In the genomic region with DNA sequence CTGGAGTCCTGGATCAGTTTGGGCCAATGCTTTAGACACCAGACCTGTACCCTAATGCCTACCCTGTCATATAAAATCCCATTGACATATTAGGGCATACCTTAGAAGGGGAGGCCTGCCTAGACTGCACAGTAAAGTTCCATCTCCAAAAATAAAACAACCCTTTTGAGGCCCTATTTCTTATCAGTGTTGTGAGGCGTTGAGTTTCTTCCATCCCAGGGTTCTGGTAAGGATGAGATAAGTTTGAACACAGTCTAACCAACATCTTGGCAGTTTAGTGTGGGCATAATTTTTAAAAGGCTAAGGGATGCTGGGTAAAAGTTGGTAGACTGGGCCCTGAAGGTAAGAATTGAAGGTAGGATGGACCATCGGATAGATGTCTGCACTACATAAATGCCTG, we compare ENCODE assay signal across 13 mouse cellular contexts. TPM values are rescaled to one million over a fixed set of nuclear protein-coding genes. Genes with fewer than 3 reads are reported as not detected.
DNase-seq lines count a peak whose midpoint lies in the region; ATAC-seq and TF ChIP-seq lines count a peak whose summit lies in the region.
"Had no signal": no experiment of that assay in that cellular context is flagged by ENCODE, and none has a peak within 500 bp of the region (broad histone marks: within the 10 kb centered on the region; RNA-seq: fewer than 3 reads in every experiment).

No protein-coding gene starts in this region.

- ATAC-seq in heart, embryonic 11.5 days (replicated peaks; ENCODE audit: insufficient number of reproducible peaks, low FRiP score, low TSS enrichment) = no peak
- ATAC-seq in midbrain, embryonic 12.5 days (ENCODE audit: low FRiP score, low read depth) = no peak
- no peak for ATAC-seq in midbrain, postnatal 0 days (ENCODE audit: low FRiP score)
- peak; percentile 5 for ATAC-seq in liver, postnatal 0 days
- no peak for ATAC-seq in monocyte, adult 5-6 weeks (replicated peaks; ENCODE audit: insufficient number of reproducible peaks, low FRiP score, low TSS enrichment, poor library complexity, severe bottlenecking)
- ATAC-seq: Patski had no signal

- no peaks in the 10 kb centered on the region for H3K9me3 ChIP-seq in heart, embryonic 11.5 days (replicated peaks; ENCODE audit: control insufficient read depth, low read length)
- H3K9me3 ChIP-seq in midbrain, embryonic 12.5 days = no peaks in the 10 kb centered on the region
- H3K9me3 ChIP-seq in midbrain, postnatal 0 days (ENCODE audit: low read length) = no peaks in the 10 kb centered on the region
- no peaks in the 10 kb centered on the region for H3K9me3 ChIP-seq in liver, postnatal 0 days (ENCODE audit: low read length)
- H3K9me3 ChIP-seq: forebrain, embryonic 10.5 days; limb, embryonic 15.5 days; stomach, embryonic 15.5 days had no signal

- peaks cover 22% of the 10 kb centered on the region for H3K36me3 ChIP-seq in heart, embryonic 11.5 days (ENCODE audit: control insufficient read depth, insufficient read depth, low read length)
- peaks cover 45% of the 10 kb centered on the region for H3K36me3 ChIP-seq in midbrain, embryonic 12.5 days
- H3K36me3 ChIP-seq in midbrain, postnatal 0 days (ENCODE audit: insufficient read depth, low read length) = peaks cover 16% of the 10 kb centered on the region
- peaks cover 57% of the 10 kb centered on the region for H3K36me3 ChIP-seq in liver, postnatal 0 days (replicated peaks; ENCODE audit: insufficient read depth, low read length)

- no peak for DNase-seq in heart, adult 18-20 months
- DNase-seq in midbrain, postnatal 0 days (ENCODE audit: low spot score) = no peak
- peak; percentile 67 for DNase-seq in c-Kit-positive CD71-positive TER-119-negative erythroid progenitor cells, embryonic 14.5 days (ENCODE audit: low read depth)
- peak; percentile 25 for DNase-seq in liver, postnatal 0 days
- no peak for DNase-seq in cerebellum, adult 8-10 months
- DNase-seq: thymus, postnatal 25 days had no signal

- WGBS in heart, embryonic 11.5 days (ENCODE audit: insufficient replicate concordance) = 50% methylated on average over 2 of the region's 2 CpGs
- WGBS in midbrain, embryonic 12.5 days = 92% methylated on average over 2 of the region's 2 CpGs
- WGBS in midbrain, postnatal 0 days = 100% methylated on average over 2 of the region's 2 CpGs
- WGBS in liver, postnatal 0 days (ENCODE audit: insufficient replicate concordance) = 54% methylated on average over 2 of the region's 2 CpGs

- no peak overlapping the region for H3K9ac ChIP-seq in heart, embryonic 11.5 days (ENCODE audit: low read depth, low read length)
- no peak overlapping the region for H3K9ac ChIP-seq in midbrain, embryonic 12.5 days (replicated peaks)
- H3K9ac ChIP-seq in midbrain, postnatal 0 days (replicated peaks; ENCODE audit: low read length, poor library complexity, severe bottlenecking) = no peak overlapping the region
- peak overlapping the region; percentile 60 for H3K9ac ChIP-seq in liver, postnatal 0 days (replicated peaks)
- H3K9ac ChIP-seq: limb, embryonic 15.5 days; stomach, embryonic 15.5 days had no signal

- H3K4me2 ChIP-seq in heart, embryonic 11.5 days = peak overlapping the region; percentile 70
- H3K4me2 ChIP-seq in midbrain, embryonic 12.5 days (replicated peaks) = peak overlapping the region; percentile 53; the same call in 1 of the 2 replicates
- H3K4me2 ChIP-seq in midbrain, postnatal 0 days (ENCODE audit: low read depth, low read length, poor library complexity, severe bottlenecking) = no peak overlapping the region
- peak overlapping the region; percentile 82 for H3K4me2 ChIP-seq in liver, postnatal 0 days (ENCODE audit: low read depth, low read length)
- H3K4me2 ChIP-seq: limb, embryonic 15.5 days; stomach, embryonic 15.5 days had no signal

- peak overlapping the region; percentile 64 for H3K27ac ChIP-seq in heart, embryonic 11.5 days (ENCODE audit: low read depth, low read length)
- H3K27ac ChIP-seq in midbrain, embryonic 12.5 days (replicated peaks) = no peak overlapping the region
- no peak overlapping the region for H3K27ac ChIP-seq in midbrain, postnatal 0 days (ENCODE audit: low read depth, low read length)
- H3K27ac ChIP-seq in liver, postnatal 0 days (ENCODE audit: low read depth) = peak overlapping the region; percentile 100
- H3K27ac ChIP-seq: forebrain, embryonic 10.5 days; limb, embryonic 15.5 days; stomach, embryonic 15.5 days had no signal

- TF ChIP-seq CTCF in midbrain, postnatal 0 days (IDR thresholded peaks at IDR 0.05) = no peak
- no peak; the same call in 1 of the 2 replicates for TF ChIP-seq CTCF in liver, postnatal 0 days (IDR thresholded peaks at IDR 0.05; ENCODE audit: low read depth)

- peaks cover 16% of the 10 kb centered on the region for H3K4me1 ChIP-seq in heart, embryonic 11.5 days (ENCODE audit: control insufficient read depth, insufficient read depth, low read length)
- H3K4me1 ChIP-seq in midbrain, embryonic 12.5 days = peaks cover 22% of the 10 kb centered on the region
- peaks cover 8% of the 10 kb centered on the region; the same call in 1 of the 2 replicates for H3K4me1 ChIP-seq in midbrain, postnatal 0 days (ENCODE audit: insufficient read depth, low read length)
- peaks cover 30% of the 10 kb centered on the region for H3K4me1 ChIP-seq in liver, postnatal 0 days (ENCODE audit: insufficient read depth)

- H3K4me3 ChIP-seq in heart, embryonic 11.5 days (ENCODE audit: low read depth, low read length) = 0 out of 2 replicates have a peak overlapping the region, but pooled peaks have one; percentile 14
- H3K4me3 ChIP-seq in midbrain, embryonic 12.5 days = no peak overlapping the region
- H3K4me3 ChIP-seq in midbrain, postnatal 0 days (ENCODE audit: low read depth, low read length) = no peak overlapping the region
- peak overlapping the region; percentile 94 for H3K4me3 ChIP-seq in liver, postnatal 0 days (ENCODE audit: low read depth, low read length)
- H3K4me3 ChIP-seq: forebrain, embryonic 10.5 days; limb, embryonic 15.5 days; stomach, embryonic 15.5 days had no signal

- peak; percentile 98 for TF ChIP-seq EP300 in liver, postnatal 0 days (IDR thresholded peaks at IDR 0.05; ENCODE audit: low read depth)

- H3K27me3 ChIP-seq in heart, embryonic 11.5 days (ENCODE audit: control insufficient read depth, insufficient read depth, low read length) = no peaks in the 10 kb centered on the region
- H3K27me3 ChIP-seq in midbrain, embryonic 12.5 days = no peaks in the 10 kb centered on the region
- H3K27me3 ChIP-seq in midbrain, postnatal 0 days (ENCODE audit: insufficient read depth, low read length) = no peaks in the 10 kb centered on the region
- no peaks in the 10 kb centered on the region for H3K27me3 ChIP-seq in liver, postnatal 0 days (ENCODE audit: insufficient read depth, low read length)
- H3K27me3 ChIP-seq: limb, embryonic 15.5 days; Patski; stomach, embryonic 15.5 days had no signal

RNA-seq across cellular contexts. Expression of a gene that starts 2.6 kb away (rescaled TPM):
- polyA plus RNA-seq in heart, embryonic 11.5 days (2014; fragmentation: Nextera tagmentation; extraction: Ambion mirVana) = 51.3 and 61.0 TPM in 2 replicates
- 10 to 100 TPM; 71.4 to 83.6 TPM for total RNA-seq in heart, adult 18-20 months (2021)
- 78.7 and 84.5 TPM in 2 replicates for polyA plus RNA-seq in midbrain, embryonic 12.5 days (2016; fragmentation: Nextera tagmentation; extraction: Ambion mirVana)
- 112 and 129 TPM in 2 replicates for total RNA-seq in midbrain, postnatal 0 days (2014; rRNA removed)
- 37.4 and 38.0 TPM in 2 replicates for polyA plus RNA-seq in midbrain, postnatal 0 days (2015; fragmentation: Nextera tagmentation; extraction: Ambion mirVana)
- 27.8 and 39.1 TPM in 2 replicates for polyA plus RNA-seq in liver, postnatal 0 days (2015; fragmentation: Nextera tagmentation; extraction: Ambion mirVana)
- total RNA-seq in monocyte, adult 5-6 weeks (2017) = 22.3 to 24.0 TPM (median 22.5 TPM) in 3 replicates

RNA-seq across cellular contexts. Expression of a gene that starts 10.5 kb away (rescaled TPM):
- polyA plus RNA-seq in heart, embryonic 11.5 days (2014; fragmentation: Nextera tagmentation; extraction: Ambion mirVana) = 20.5 and 21.7 TPM in 2 replicates
- 10 to 100 TPM; 10.2 to 12.6 TPM for total RNA-seq in heart, adult 18-20 months (2021)
- 38.8 and 41.1 TPM in 2 replicates for polyA plus RNA-seq in midbrain, embryonic 12.5 days (2016; fragmentation: Nextera tagmentation; extraction: Ambion mirVana)
- total RNA-seq in midbrain, postnatal 0 days (2014; rRNA removed) = 26.5 and 29.1 TPM in 2 replicates
- 18.7 and 20.9 TPM in 2 replicates for polyA plus RNA-seq in midbrain, postnatal 0 days (2015; fragmentation: Nextera tagmentation; extraction: Ambion mirVana)
- 13.3 and 15.0 TPM in 2 replicates for polyA plus RNA-seq in liver, postnatal 0 days (2015; fragmentation: Nextera tagmentation; extraction: Ambion mirVana)
- total RNA-seq in monocyte, adult 5-6 weeks (2017) = 71.9 to 94.3 TPM (median 75.7 TPM) in 3 replicates

RNA-seq across cellular contexts. Expression of a gene that starts 20.1 kb away (rescaled TPM):
- polyA plus RNA-seq in heart, embryonic 11.5 days (2014; fragmentation: Nextera tagmentation; extraction: Ambion mirVana) = 8.4 and 8.6 TPM in 2 replicates
- total RNA-seq in heart, adult 18-20 months (2021) = 10 to 100 TPM; 17.7 to 18.5 TPM
- polyA plus RNA-seq in midbrain, embryonic 12.5 days (2016; fragmentation: Nextera tagmentation; extraction: Ambion mirVana) = 11.2 and 11.7 TPM in 2 replicates
- 92.5 and 92.9 TPM in 2 replicates for total RNA-seq in midbrain, postnatal 0 days (2014; rRNA removed)
- polyA plus RNA-seq in midbrain, postnatal 0 days (2015; fragmentation: Nextera tagmentation; extraction: Ambion mirVana) = 13.2 and 13.7 TPM in 2 replicates
- 2.3 and 2.6 TPM in 2 replicates for polyA plus RNA-seq in liver, postnatal 0 days (2015; fragmentation: Nextera tagmentation; extraction: Ambion mirVana)
- total RNA-seq in monocyte, adult 5-6 weeks (2017) = 8.5 to 16.2 TPM (median 13.4 TPM) in 3 replicates

RNA-seq across cellular contexts. Expression of a gene that starts 35.2 kb away (rescaled TPM):
- polyA plus RNA-seq in heart, embryonic 11.5 days (2014; fragmentation: Nextera tagmentation; extraction: Ambion mirVana) = 25.3 and 29.9 TPM in 2 replicates
- 10 to 100 TPM; 17.0 to 17.9 TPM for total RNA-seq in heart, adult 18-20 months (2021)
- polyA plus RNA-seq in midbrain, embryonic 12.5 days (2016; fragmentation: Nextera tagmentation; extraction: Ambion mirVana) = 17.3 and 18.5 TPM in 2 replicates
- 8.9 and 12.0 TPM in 2 replicates for total RNA-seq in midbrain, postnatal 0 days (2014; rRNA removed)
- 25.2 and 32.5 TPM in 2 replicates for polyA plus RNA-seq in midbrain, postnatal 0 days (2015; fragmentation: Nextera tagmentation; extraction: Ambion mirVana)
- polyA plus RNA-seq in liver, postnatal 0 days (2015; fragmentation: Nextera tagmentation; extraction: Ambion mirVana) = 17.7 and 17.9 TPM in 2 replicates
- total RNA-seq in monocyte, adult 5-6 weeks (2017) = 2.8 to 4.8 TPM (median 3.1 TPM) in 3 replicates

RNA-seq across cellular contexts. Expression of a gene that starts 35.4 kb away (rescaled TPM):
- polyA plus RNA-seq in heart, embryonic 11.5 days (2014; fragmentation: Nextera tagmentation; extraction: Ambion mirVana) = 6.2 and 7.9 TPM in 2 replicates
- total RNA-seq in heart, adult 18-20 months (2021) = 1 to 10 TPM; 7.4 to 8.8 TPM
- polyA plus RNA-seq in midbrain, embryonic 12.5 days (2016; fragmentation: Nextera tagmentation; extraction: Ambion mirVana) = 11.6 and 11.9 TPM in 2 replicates
- total RNA-seq in midbrain, postnatal 0 days (2014; rRNA removed) = 85.2 and 87.4 TPM in 2 replicates
- polyA plus RNA-seq in midbrain, postnatal 0 days (2015; fragmentation: Nextera tagmentation; extraction: Ambion mirVana) = 37.4 and 38.1 TPM in 2 replicates
- 2.3 and 3.2 TPM in 2 replicates for polyA plus RNA-seq in liver, postnatal 0 days (2015; fragmentation: Nextera tagmentation; extraction: Ambion mirVana)
- 1.4 to 3.2 TPM (median 3.1 TPM) in 3 replicates for total RNA-seq in monocyte, adult 5-6 weeks (2017)

Comparison
In these comparisons a context has a peak if more than half of its experiments do, and no peak if none do; other contexts are left out.
1. H3K27ac ChIP-seq: peak in heart, embryonic 11.5 days (single experiment) and liver, postnatal 0 days (single experiment); none in midbrain, embryonic 12.5 days (single experiment) and midbrain, postnatal 0 days (single experiment).
2. H3K4me3 ChIP-seq: peak in heart, embryonic 11.5 days (single experiment) and liver, postnatal 0 days (single experiment); none in midbrain, embryonic 12.5 days (single experiment) and midbrain, postnatal 0 days (single experiment).
3. DNase-seq: peak in c-Kit-positive CD71-positive TER-119-negative erythroid progenitor cells, embryonic 14.5 days (single experiment) and liver, postnatal 0 days (single experiment); none in heart, adult 18-20 months (0 of 2), midbrain, postnatal 0 days (single experiment) and cerebellum, adult 8-10 months (single experiment).